Mouse (Mus musculus): ENCODE data around the gene Hapln4. TPM values are rescaled to one million over a fixed set of nuclear protein-coding genes. Genes with fewer than 3 reads are reported as not detected.

The Hapln4 gene
- polyA plus RNA-seq, 1 experiment from 2014 or later: 0.07 TPM

DNA sequence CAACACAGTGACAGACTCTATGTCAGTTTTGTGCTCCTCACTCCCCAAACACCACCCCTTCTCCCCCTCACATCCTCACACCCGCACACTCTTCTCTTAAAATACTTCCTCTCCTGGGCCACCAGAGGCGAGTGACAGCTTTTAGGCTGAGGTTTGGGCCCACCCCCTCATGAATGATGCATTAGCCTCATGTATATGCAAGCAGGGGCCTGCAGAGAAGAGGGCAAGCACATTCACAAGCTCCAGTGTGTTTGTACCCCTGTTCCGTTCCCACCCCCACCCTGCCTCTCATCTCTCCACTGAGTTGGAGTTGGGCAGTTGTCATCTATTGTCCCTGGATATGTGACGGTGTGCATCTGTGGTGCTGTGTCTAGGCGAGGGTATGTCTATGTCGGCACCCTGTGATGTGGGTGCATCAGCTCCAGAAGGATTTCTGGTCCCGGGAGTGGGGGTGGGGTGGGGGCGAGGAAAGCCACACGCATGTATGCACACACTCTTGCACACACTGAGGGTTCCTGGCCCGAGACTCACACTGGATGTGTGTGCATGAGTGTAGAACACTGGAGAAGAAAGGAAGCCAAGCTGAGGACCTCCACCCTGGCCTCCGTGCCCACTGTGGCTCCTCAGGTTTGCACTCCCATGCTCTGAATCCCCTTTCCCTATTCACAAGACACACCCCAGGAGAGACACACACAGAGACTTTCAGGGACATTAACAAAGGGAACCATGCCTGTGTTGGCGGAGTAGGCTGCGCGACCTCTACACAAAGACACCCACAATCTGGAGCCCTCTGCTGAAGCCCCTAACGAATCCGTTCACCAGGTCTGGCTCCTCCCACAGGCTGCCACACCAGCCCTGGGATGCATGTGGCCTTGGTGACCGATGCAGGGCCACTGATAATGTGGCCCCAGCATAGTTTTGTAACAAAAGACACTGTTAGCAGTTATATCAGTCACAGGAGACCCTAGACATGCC is 35.8 kb downstream of the Hapln4 start:
- H3K4me3 ChIP-seq (ENCODE audit: low read depth, low read length): peak overlapping the region; percentile 14; the same call in 1 of the 2 replicates
- no peaks in the 10 kb centered on the region for H3K36me3 ChIP-seq (replicated peaks; ENCODE audit: control insufficient read depth, insufficient read depth, low read depth, low read length)
- H3K27ac ChIP-seq (replicated peaks; ENCODE audit: low read depth, low read length): no peak overlapping the region; the same call in 1 of the 2 replicates
- H3K27me3 ChIP-seq (ENCODE audit: control insufficient read depth, insufficient read depth, low read length): peaks cover 27% of the 10 kb centered on the region
- no peak for DNase-seq (ENCODE audit: low spot score)
- no peaks in the 10 kb centered on the region for H3K9me3 ChIP-seq (replicated peaks; ENCODE audit: control insufficient read depth, low read length)
- 0 out of 2 replicates have a peak overlapping the region, but pooled peaks have one; percentile 10 for H3K9ac ChIP-seq (replicated peaks; ENCODE audit: low read length)
- H3K4me1 ChIP-seq (ENCODE audit: control insufficient read depth, insufficient read depth, low read length): no peaks in the 10 kb centered on the region
- WGBS: 8% methylated on average over 17 of the region's 17 CpGs
- H3K4me2 ChIP-seq (ENCODE audit: low read depth, low read length): peak overlapping the region; percentile 19; the same call in 1 of the 2 replicates
- ATAC-seq (replicated peaks; ENCODE audit: insufficient number of reproducible peaks, low FRiP score, low TSS enrichment, low read depth): peak; percentile 66

- Histone ChIP-seq H3K9me3 (replicated peaks; ENCODE audit: control insufficient read depth, low read length) (no peaks in the 10 kb centered on the region), H3K9ac (replicated peaks; ENCODE audit: low read length) (peak within 1 kb of the TSS; percentile 18; the same call in 1 of the 2 replicates), H3K36me3 (replicated peaks; ENCODE audit: control insufficient read depth, insufficient read depth, low read depth, low read length) (no peaks in the 10 kb centered on the region), H3K27ac (replicated peaks; ENCODE audit: low read depth, low read length) (no peak within 1 kb of the TSS), H3K27me3 (ENCODE audit: control insufficient read depth, insufficient read depth, low read length) (peaks cover 18% of the 10 kb centered on the region), H3K4me2 (ENCODE audit: low read depth, low read length) (peak within 1 kb of the TSS; percentile 27), H3K4me1 (ENCODE audit: control insufficient read depth, insufficient read depth, low read length) (no peaks in the 10 kb centered on the region), H3K4me3 (ENCODE audit: low read depth, low read length) (peak within 1 kb of the TSS; percentile 21)
- WGBS: 4% methylated on average over 19 of the region's 19 CpGs
- DNase-seq (ENCODE audit: low spot score) (peak; percentile 88), ATAC-seq (replicated peaks; ENCODE audit: insufficient number of reproducible peaks, low FRiP score, low TSS enrichment, low read depth) (peak; percentile 57)
Measured at GRCm38 (mm10) chr8:70120667-70121066, 37.4 kb downstream of the Hapln4 start, which contains the start of gene Ncan. TSS of gene Ncan (minus strand) at chr8:70120873.

DNA sequence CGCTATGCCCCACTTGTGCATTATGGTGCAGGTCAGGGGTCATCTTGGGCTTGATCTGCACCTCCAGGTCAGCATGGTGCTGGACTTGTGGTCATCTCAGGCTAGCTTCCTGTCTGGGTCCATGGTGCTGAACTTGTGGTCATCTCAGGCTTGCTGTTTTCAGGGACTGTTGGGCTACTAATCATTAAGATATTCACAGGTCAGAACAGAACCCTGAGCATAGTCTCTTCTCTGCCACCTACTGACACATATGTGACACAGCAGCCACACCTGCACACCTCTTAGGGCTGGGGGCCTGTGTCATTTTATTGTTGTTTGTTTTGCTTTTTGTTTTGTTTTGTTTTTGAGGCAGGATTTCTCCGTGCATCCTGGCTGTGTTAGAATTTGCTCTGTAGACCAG is 39.6 kb downstream of the Hapln4 start:
- H3K9ac ChIP-seq (replicated peaks; ENCODE audit: low read length): no peak overlapping the region
- 50% methylated on average over 2 of the region's 2 CpGs for WGBS
- H3K36me3 ChIP-seq (replicated peaks; ENCODE audit: control insufficient read depth, insufficient read depth, low read depth, low read length): no peaks in the 10 kb centered on the region
- no peaks in the 10 kb centered on the region for H3K9me3 ChIP-seq (replicated peaks; ENCODE audit: control insufficient read depth, low read length)
- DNase-seq (ENCODE audit: low spot score): no peak
- no peak overlapping the region for H3K4me3 ChIP-seq (ENCODE audit: low read depth, low read length)
- H3K27me3 ChIP-seq (ENCODE audit: control insufficient read depth, insufficient read depth, low read length): peaks cover 18% of the 10 kb centered on the region
- no peak for ATAC-seq (replicated peaks; ENCODE audit: insufficient number of reproducible peaks, low FRiP score, low TSS enrichment, low read depth)
- H3K27ac ChIP-seq (replicated peaks; ENCODE audit: low read depth, low read length): no peak overlapping the region
- no peak overlapping the region for H3K4me2 ChIP-seq (ENCODE audit: low read depth, low read length)
- H3K4me1 ChIP-seq (ENCODE audit: control insufficient read depth, insufficient read depth, low read length): no peaks in the 10 kb centered on the region

DNA sequence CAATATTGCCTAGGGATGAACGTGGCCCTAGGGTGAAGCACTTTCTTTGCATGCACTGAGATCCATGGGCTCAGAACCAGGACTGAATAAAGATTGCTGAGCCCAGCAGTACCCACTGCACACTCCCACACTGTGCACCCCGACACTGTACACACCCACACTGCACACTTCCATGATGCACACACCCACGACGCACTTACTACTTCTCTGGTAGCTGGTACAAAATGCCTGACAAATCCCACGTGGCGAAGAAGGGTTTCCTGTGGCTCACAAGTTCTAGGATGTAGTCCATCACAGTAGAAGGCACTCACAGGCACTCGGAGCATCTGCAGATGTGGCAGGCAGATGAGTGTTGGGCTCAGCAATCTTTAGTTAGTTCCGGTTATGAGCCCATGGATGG is 41.7 kb downstream of the Hapln4 start:
- Histone ChIP-seq H3K4me3 (ENCODE audit: low read depth, low read length) (no peak overlapping the region), H3K4me2 (ENCODE audit: low read depth, low read length) (no peak overlapping the region), H3K9ac (replicated peaks; ENCODE audit: low read length) (no peak overlapping the region), H3K27me3 (ENCODE audit: control insufficient read depth, insufficient read depth, low read length) (peaks cover 5% of the 10 kb centered on the region; the same call in 1 of the 2 replicates), H3K36me3 (replicated peaks; ENCODE audit: control insufficient read depth, insufficient read depth, low read depth, low read length) (no peaks in the 10 kb centered on the region), H3K4me1 (ENCODE audit: control insufficient read depth, insufficient read depth, low read length) (no peaks in the 10 kb centered on the region), H3K27ac (replicated peaks; ENCODE audit: low read depth, low read length) (no peak overlapping the region), H3K9me3 (replicated peaks; ENCODE audit: control insufficient read depth, low read length) (no peaks in the 10 kb centered on the region)
- DNase-seq (ENCODE audit: low spot score) (no peak), ATAC-seq (replicated peaks; ENCODE audit: insufficient number of reproducible peaks, low FRiP score, low TSS enrichment, low read depth) (no peak)
- 65% methylated on average over 8 of the region's 8 CpGs for WGBS

DNA sequence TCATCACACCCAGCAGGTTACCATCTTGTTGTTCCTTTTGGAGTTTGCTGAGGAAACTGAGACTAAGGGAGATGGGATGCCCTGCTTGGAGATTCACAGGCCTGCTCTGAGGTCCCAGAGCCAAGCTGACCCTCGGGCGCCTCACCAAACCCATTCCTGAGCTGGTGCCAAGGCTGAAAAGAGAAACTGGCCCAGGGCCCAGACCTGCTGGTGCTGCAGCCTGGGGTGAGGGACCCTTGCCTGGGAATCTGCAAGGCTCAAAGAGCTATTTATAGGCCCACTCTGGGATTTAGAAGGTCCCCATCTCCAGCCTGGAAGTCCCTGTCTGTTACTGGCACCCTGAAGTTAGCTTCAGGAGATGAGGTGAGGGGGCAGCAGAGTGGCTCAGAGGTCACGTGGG is 45.2 kb downstream of the Hapln4 start:
- no peak overlapping the region for H3K9ac ChIP-seq (replicated peaks; ENCODE audit: low read length)
- no peak for ATAC-seq (replicated peaks; ENCODE audit: insufficient number of reproducible peaks, low FRiP score, low TSS enrichment, low read depth)
- WGBS: 75% methylated on average over 3 of the region's 3 CpGs
- no peak overlapping the region for H3K4me2 ChIP-seq (ENCODE audit: low read depth, low read length)
- H3K27ac ChIP-seq (replicated peaks; ENCODE audit: low read depth, low read length): no peak overlapping the region
- no peaks in the 10 kb centered on the region for H3K9me3 ChIP-seq (replicated peaks; ENCODE audit: control insufficient read depth, low read length)
- no peaks in the 10 kb centered on the region for H3K27me3 ChIP-seq (ENCODE audit: control insufficient read depth, insufficient read depth, low read length)
- no peak for DNase-seq (ENCODE audit: low spot score)
- H3K36me3 ChIP-seq (replicated peaks; ENCODE audit: control insufficient read depth, insufficient read depth, low read depth, low read length): no peaks in the 10 kb centered on the region
- no peaks in the 10 kb centered on the region; the same call in 1 of the 2 replicates for H3K4me1 ChIP-seq (ENCODE audit: control insufficient read depth, insufficient read depth, low read length)
- no peak overlapping the region for H3K4me3 ChIP-seq (ENCODE audit: low read depth, low read length)

DNA sequence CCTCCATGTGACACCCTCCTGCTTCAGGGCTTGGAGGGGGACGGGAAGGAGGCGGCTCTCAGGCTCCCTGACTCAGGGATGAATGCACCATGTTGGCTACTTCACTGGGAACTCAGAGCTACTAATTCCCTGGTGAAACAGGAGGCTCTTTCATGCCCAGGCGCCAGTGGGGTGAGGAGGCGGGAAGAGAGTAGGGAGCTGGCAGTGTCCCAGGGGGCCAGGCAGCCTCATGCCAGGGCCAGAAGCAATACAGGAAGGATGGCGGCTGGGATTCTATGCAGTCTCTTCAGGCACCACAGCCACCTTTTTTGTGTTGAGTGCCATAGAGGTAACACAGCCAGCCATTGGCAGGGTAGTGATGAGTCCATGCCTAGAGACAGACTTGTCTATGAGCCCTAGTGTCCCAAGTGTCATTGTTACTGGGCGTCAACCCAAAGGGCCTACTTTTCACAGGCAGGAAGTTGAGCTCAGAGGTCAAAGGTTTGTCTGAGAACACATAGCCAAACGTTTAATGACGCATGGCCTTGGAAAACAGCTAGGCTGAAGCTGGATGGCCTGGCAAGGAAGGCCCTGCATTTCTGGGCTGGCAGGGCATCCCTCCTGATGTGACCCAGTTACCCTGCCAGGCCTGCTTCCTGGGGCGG is 46.2 kb downstream of the Hapln4 start:
- H3K4me3 ChIP-seq (ENCODE audit: low read depth, low read length): no peak overlapping the region
- WGBS: 61% methylated on average over 9 of the region's 9 CpGs
- DNase-seq (ENCODE audit: low spot score) (no peak), ATAC-seq (replicated peaks; ENCODE audit: insufficient number of reproducible peaks, low FRiP score, low TSS enrichment, low read depth) (no peak)
- H3K9me3 ChIP-seq (replicated peaks; ENCODE audit: control insufficient read depth, low read length): no peaks in the 10 kb centered on the region
- no peaks in the 10 kb centered on the region; the same call in none of the 2 replicates for H3K36me3 ChIP-seq (replicated peaks; ENCODE audit: control insufficient read depth, insufficient read depth, low read depth, low read length)
- H3K4me1 ChIP-seq (ENCODE audit: control insufficient read depth, insufficient read depth, low read length): no peaks in the 10 kb centered on the region; the same call in 1 of the 2 replicates
- no peak overlapping the region for H3K9ac ChIP-seq (replicated peaks; ENCODE audit: low read length)
- no peak overlapping the region for H3K27ac ChIP-seq (replicated peaks; ENCODE audit: low read depth, low read length)
- H3K4me2 ChIP-seq (ENCODE audit: low read depth, low read length): no peak overlapping the region
- no peaks in the 10 kb centered on the region for H3K27me3 ChIP-seq (ENCODE audit: control insufficient read depth, insufficient read depth, low read length)

- Histone ChIP-seq H3K9me3 (replicated peaks; ENCODE audit: control insufficient read depth, low read length) (no peaks in the 10 kb centered on the region), H3K9ac (replicated peaks; ENCODE audit: low read length) (no peak overlapping the region), H3K27me3 (ENCODE audit: control insufficient read depth, insufficient read depth, low read length) (no peaks in the 10 kb centered on the region), H3K27ac (replicated peaks; ENCODE audit: low read depth, low read length) (no peak overlapping the region), H3K4me2 (ENCODE audit: low read depth, low read length) (no peak overlapping the region), H3K4me3 (ENCODE audit: low read depth, low read length) (no peak overlapping the region), H3K36me3 (replicated peaks; ENCODE audit: control insufficient read depth, insufficient read depth, low read depth, low read length) (peaks cover 5% of the 10 kb centered on the region), H3K4me1 (ENCODE audit: control insufficient read depth, insufficient read depth, low read length) (no peaks in the 10 kb centered on the region; the same call in 1 of the 2 replicates)
- ATAC-seq (replicated peaks; ENCODE audit: insufficient number of reproducible peaks, low FRiP score, low TSS enrichment, low read depth): no peak
- WGBS: 95% methylated on average over 3 of the region's 3 CpGs
- DNase-seq (ENCODE audit: low spot score): no peak
Measured at GRCm38 (mm10) chr8:70130066-70130465, 46.8 kb downstream of the Hapln4 start.
